Mouse (Mus musculus) small intestine, adult 2 months (tissue): ENCODE data around the gene Hist1h2bj. TPM values are rescaled to one million over a fixed set of nuclear protein-coding genes. Genes with fewer than 3 reads are reported as not detected.

ENCODE experiments used
- polyA plus RNA-seq: library from polyadenylated mRNA; depleted of rRNA; stranded (reverse); fragments of >200 nt; gene quantifications from 2 replicates; pipeline ENCODE4 v1.2.3, GENCODE M21; 2012; rRNA removed

The Hist1h2bj gene
- polyA plus RNA-seq, 1 experiment: 21.2 TPM

Other genes starting within 250 kb of the Hist1h2bj start
- gene Hist1h2bq, start 233.0 kb upstream of the Hist1h2bj start, polyA plus RNA-seq: 31.1 and 32.0 TPM in 2 replicates
- gene Hist1h2ao, start 232.7 kb upstream of the Hist1h2bj start, polyA plus RNA-seq: not detected in 2 replicates
- gene Hist1h4m, start 231.5 kb upstream of the Hist1h2bj start, polyA plus RNA-seq: 16.0 TPM in 1 of 2 replicates, not detected in the other
- 30.7 and 41.0 TPM in 2 replicates for gene Hist1h4n, start 211.0 kb upstream of the Hist1h2bj start, polyA plus RNA-seq
- 1,042 and 2,404 TPM in 2 replicates for gene Hist1h2ap, start 209.7 kb upstream of the Hist1h2bj start, polyA plus RNA-seq
- 27.4 and 35.4 TPM in 2 replicates for gene Hist1h2br, start 209.5 kb upstream of the Hist1h2bj start, polyA plus RNA-seq
- 0.13 and 0.23 TPM in 2 replicates for gene Zfp184, start 98.1 kb upstream of the Hist1h2bj start, polyA plus RNA-seq
- gene Pom121l2, start 62.0 kb upstream of the Hist1h2bj start, polyA plus RNA-seq: not detected in 2 replicates
- 1.2 and 2.0 TPM in 2 replicates for gene Prss16, start 33.5 kb upstream of the Hist1h2bj start, polyA plus RNA-seq
- 106 and 238 TPM in 2 replicates for gene Hist1h2ah, start 7.6 kb upstream of the Hist1h2bj start, polyA plus RNA-seq
- gene Hist1h2bk, start 7.3 kb upstream of the Hist1h2bj start, polyA plus RNA-seq: 34.9 and 41.4 TPM in 2 replicates
- 6.3 and 10.1 TPM in 2 replicates for gene Hist1h4i, start 1.9 kb upstream of the Hist1h2bj start, polyA plus RNA-seq
- gene Hist1h2ag, start 270 bp upstream of the Hist1h2bj start, polyA plus RNA-seq: 22.6 and 24.8 TPM in 2 replicates
- not detected in 2 replicates for gene Vmn1r188, start 41.2 kb downstream of the Hist1h2bj start, polyA plus RNA-seq
- not detected in 2 replicates for gene Vmn1r189, start 62.6 kb downstream of the Hist1h2bj start, polyA plus RNA-seq
- gene Vmn1r191, start 140.8 kb downstream of the Hist1h2bj start, polyA plus RNA-seq: not detected in 2 replicates
- not detected in 2 replicates for gene Vmn1r192, start 147.9 kb downstream of the Hist1h2bj start, polyA plus RNA-seq
- not detected in 2 replicates for gene Vmn1r193, start 179.9 kb downstream of the Hist1h2bj start, polyA plus RNA-seq
- gene Vmn1r194, start 201.0 kb downstream of the Hist1h2bj start, polyA plus RNA-seq: not detected in 2 replicates
- gene Vmn1r195, start 227.3 kb downstream of the Hist1h2bj start, polyA plus RNA-seq: not detected in 2 replicates
- not detected in 2 replicates for gene Vmn1r196, start 246.7 kb downstream of the Hist1h2bj start, polyA plus RNA-seq